Mouse (Mus musculus): ENCODE data around the gene Mab21l3.

The Mab21l3 gene

GRCm38 (mm10) chr3:101799852-101800595, 48.7 kb downstream of the Mab21l3 start:
- no peak for DNase-seq

GRCm38 (mm10) chr3:101797830-101798709, 50.7 kb downstream of the Mab21l3 start:
- DNase-seq, result no peak

GRCm38 (mm10) chr3:101796212-101796611, 52.5 kb downstream of the Mab21l3 start:
- DNase-seq, result no peak

GRCm38 (mm10) chr3:101795387-101796039, 53.2 kb downstream of the Mab21l3 start:
- DNase-seq, result no peak

GRCm38 (mm10) chr3:101794666-101795065, 54.1 kb downstream of the Mab21l3 start:
- no peak for DNase-seq

- peak; percentile 39 for DNase-seq
These were observed 54.7 kb downstream of the Mab21l3 start for GRCm38 (mm10) chr3:101794026-101794425.

GRCm38 (mm10) chr3:101792191-101792590, 56.6 kb downstream of the Mab21l3 start:
- no peak for DNase-seq

GRCm38 (mm10) chr3:101784768-101785424, 63.9 kb downstream of the Mab21l3 start:
- DNase-seq, result no peak

- no peak for DNase-seq
These were observed 65.0 kb downstream of the Mab21l3 start for GRCm38 (mm10) chr3:101783793-101784192.

GRCm38 (mm10) chr3:101780874-101781483, 67.8 kb downstream of the Mab21l3 start:
- DNase-seq, result peak; percentile 43

- no peak for DNase-seq
These were observed 69.7 kb downstream of the Mab21l3 start for GRCm38 (mm10) chr3:101778896-101779665.

GRCm38 (mm10) chr3:101775732-101776131, 73.0 kb downstream of the Mab21l3 start:
- DNase-seq, result no peak

GRCm38 (mm10) chr3:101770540-101770939, 78.2 kb downstream of the Mab21l3 start:
- DNase-seq, result peak; percentile 24

- no peak for DNase-seq
These were observed 85.2 kb downstream of the Mab21l3 start for GRCm38 (mm10) chr3:101763566-101763965.
